Mouse (Mus musculus) CH12.LX (cell line): ENCODE results near the gene Icam5.

Experiments
- CTCF ChIP-seq, 2 experiments: IDR thresholded peaks in 1 of 2; conservative IDR thresholded peaks in 1 of 2; 2 replicates each; pipeline ENCODE4 v1.5.1; 2011 to 2012; ENCODE audit warnings: low read depth in 2 of 2, low read length in 2 of 2, improper control_type of control experiment in 1 of 2, inconsistent platforms in 1 of 2, mild to moderate bottlenecking in 1 of 2, moderate library complexity in 1 of 2
- E2F4 ChIP-seq: IDR thresholded peaks from 2 replicates; pipeline ENCODE4 v1.6.1; 2011; ENCODE audit warnings: low read depth, low read length, improper control_type of control experiment; ENCODE audit not compliant: insufficient replicate concordance
- EP300 ChIP-seq: IDR thresholded peaks from 2 replicates; pipeline ENCODE4 v1.6.1; 2011; ENCODE audit warnings: low read length, improper control_type of control experiment
- ETS1 ChIP-seq: conservative IDR thresholded peaks from 2 replicates; pipeline ENCODE4 v1.6.1; 2012; ENCODE audit warnings: low read depth, mild to moderate bottlenecking, inconsistent platforms, low read length, improper control_type of control experiment, moderate library complexity
- NELFE ChIP-seq: IDR thresholded peaks from 2 replicates; pipeline ENCODE4 v1.6.1; 2011; ENCODE audit warnings: low read depth, low read length, improper control_type of control experiment
- PAX5 ChIP-seq: IDR thresholded peaks from 2 replicates; pipeline ENCODE4 v1.6.1; 2012; ENCODE audit warnings: low read length, inconsistent platforms, mixed read lengths
- POLR2A ChIP-seq: IDR thresholded peaks from 2 replicates; pipeline ENCODE4 v1.6.1; 2011; ENCODE audit warnings: low read depth, mild to moderate bottlenecking, improper control_type of control experiment, low read length
- POLR2AphosphoS2 ChIP-seq: IDR thresholded peaks from 2 replicates; pipeline ENCODE4 v1.6.1; 2011; ENCODE audit warnings: low read depth, low read length, improper control_type of control experiment
- RAD21 ChIP-seq: IDR thresholded peaks from 2 replicates; pipeline ENCODE4 v1.6.1; 2011; ENCODE audit warnings: low read depth, mild to moderate bottlenecking, low read length, improper control_type of control experiment, moderate library complexity
- UBTF ChIP-seq: IDR thresholded peaks from 2 replicates; pipeline ENCODE4 v1.6.1; 2012; ENCODE audit warnings: low read depth, mild to moderate bottlenecking, inconsistent platforms, low read length, improper control_type of control experiment, moderate library complexity

DNA sequence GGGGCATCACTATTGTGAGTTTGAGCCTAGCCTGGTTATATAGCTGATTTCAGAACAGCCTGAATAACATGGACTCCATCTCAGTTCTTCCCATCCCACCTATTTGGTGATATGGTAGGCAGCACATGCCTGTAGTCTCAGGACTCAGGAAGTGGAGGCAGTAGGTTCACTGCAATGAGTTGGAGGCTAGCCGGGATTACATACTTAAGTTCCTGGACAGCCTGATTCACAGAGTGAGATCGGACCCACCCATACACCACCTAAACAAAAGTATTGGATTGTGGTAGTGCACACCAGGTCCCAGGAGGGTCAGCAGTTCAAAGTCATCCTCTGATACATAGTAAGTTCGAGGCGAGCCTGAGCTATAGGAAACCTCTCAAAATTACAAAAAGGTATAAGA lies 40.8 kb downstream of the Icam5 start:
- no peak for TF ChIP-seq CTCF (conservative IDR thresholded peaks at IDR 0.05 in 1 of 2, IDR thresholded peaks at IDR 0.05 in 1 of 2; ENCODE audit: low read depth in 2 of 2, low read length in 2 of 2)
- no peak for TF ChIP-seq POLR2A
- TF ChIP-seq ETS1, result no peak
- no peak for TF ChIP-seq NELFE
- TF ChIP-seq EP300, result no peak
- no peak for TF ChIP-seq POLR2AphosphoS2
- no peak for TF ChIP-seq E2F4
- no peak for TF ChIP-seq UBTF
- no peak for TF ChIP-seq PAX5
- TF ChIP-seq RAD21, result no peak
